Mouse (Mus musculus): ENCODE results near the gene Rnf180. TPM values are rescaled to one million over a fixed set of nuclear protein-coding genes. Genes with fewer than 3 reads are reported as not detected.

Gene Rnf180
- total and polyA plus RNA-seq, 2 experiments from 2014 or later, result 31.6 to 37.7 TPM

DNA sequence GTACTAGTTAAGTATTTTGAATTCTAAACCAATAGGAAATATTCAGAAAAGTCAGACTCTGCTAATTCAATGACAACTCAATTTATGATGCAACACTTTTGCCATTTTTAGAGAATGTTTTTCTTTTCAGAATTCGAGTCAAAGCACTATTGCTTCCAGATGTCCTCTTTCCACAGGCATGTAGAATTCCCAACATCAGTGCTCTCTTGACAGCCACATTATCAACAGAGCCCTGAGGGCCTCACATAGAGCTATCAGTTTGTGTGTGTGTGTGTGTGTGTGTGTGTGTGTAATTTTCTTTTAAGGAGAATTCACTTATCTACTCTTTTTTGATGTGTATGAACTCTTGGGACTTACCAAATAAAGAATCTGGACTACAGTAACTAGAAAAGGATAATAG, 147.8 kb downstream of the Rnf180 start:
- no peaks in the 10 kb centered on the region for H3K36me3 ChIP-seq (ENCODE audit: insufficient read depth, low read length)
- no peak overlapping the region for H3K27ac ChIP-seq
- no peaks in the 10 kb centered on the region for H3K27me3 ChIP-seq (ENCODE audit: insufficient read depth, low read length)
- no peak overlapping the region for H3K4me2 ChIP-seq (ENCODE audit: low read depth, low read length)
- ATAC-seq (no peak), DNase-seq (ENCODE audit: low spot score) (no peak)
- H3K9me3 ChIP-seq (ENCODE audit: low read length), result no peaks in the 10 kb centered on the region
- no peak for TF ChIP-seq CTCF (IDR thresholded peaks at IDR 0.05; ENCODE audit: low read depth)
- 81% methylated on average over 1 of the region's 1 CpGs for WGBS
- no peak overlapping the region for H3K4me3 ChIP-seq (ENCODE audit: low read length)
- H3K4me1 ChIP-seq (ENCODE audit: insufficient read depth, low read length), result no peaks in the 10 kb centered on the region
- H3K9ac ChIP-seq (replicated peaks; ENCODE audit: low read length), result no peak overlapping the region

- Histone ChIP-seq H3K36me3 (ENCODE audit: insufficient read depth, low read length) (no peaks in the 10 kb centered on the region), H3K4me2 (ENCODE audit: low read depth, low read length) (no peak overlapping the region), H3K4me1 (ENCODE audit: insufficient read depth, low read length) (no peaks in the 10 kb centered on the region), H3K9ac (replicated peaks; ENCODE audit: low read length) (no peak overlapping the region), H3K4me3 (ENCODE audit: low read length) (no peak overlapping the region), H3K27ac (no peak overlapping the region), H3K27me3 (ENCODE audit: insufficient read depth, low read length) (no peaks in the 10 kb centered on the region), H3K9me3 (ENCODE audit: low read length) (no peaks in the 10 kb centered on the region)
- WGBS, result 82% methylated on average over 4 of the region's 4 CpGs
- no peak for DNase-seq (ENCODE audit: low spot score)
- no peak for TF ChIP-seq CTCF (IDR thresholded peaks at IDR 0.05; ENCODE audit: low read depth)
- ATAC-seq, result no peak
Measured at GRCm38 (mm10) chr13:105139881-105140280, 154.7 kb downstream of the Rnf180 start.

DNA sequence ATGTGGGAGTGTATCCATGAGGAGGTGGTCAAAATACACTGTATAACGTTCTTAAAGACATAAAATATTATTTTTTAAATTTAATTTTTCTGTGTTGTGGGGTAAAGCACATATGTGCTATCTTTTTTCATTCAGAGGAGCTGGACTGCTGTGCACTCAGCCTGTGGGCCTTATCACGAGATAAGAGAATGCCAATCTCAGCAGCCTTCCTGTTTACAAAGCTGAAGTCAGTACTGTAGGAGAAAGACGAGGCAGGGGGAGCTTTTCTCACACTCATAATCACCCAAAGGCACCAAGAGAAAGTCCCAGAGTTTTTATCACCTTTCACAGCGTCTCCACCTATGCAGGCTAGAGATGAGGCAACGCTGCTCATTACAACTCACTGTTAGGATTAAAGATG, 160.2 kb downstream of the Rnf180 start:
- WGBS, result 77% methylated on average over 5 of the region's 5 CpGs
- no peak for TF ChIP-seq CTCF (IDR thresholded peaks at IDR 0.05; ENCODE audit: low read depth)

DNA sequence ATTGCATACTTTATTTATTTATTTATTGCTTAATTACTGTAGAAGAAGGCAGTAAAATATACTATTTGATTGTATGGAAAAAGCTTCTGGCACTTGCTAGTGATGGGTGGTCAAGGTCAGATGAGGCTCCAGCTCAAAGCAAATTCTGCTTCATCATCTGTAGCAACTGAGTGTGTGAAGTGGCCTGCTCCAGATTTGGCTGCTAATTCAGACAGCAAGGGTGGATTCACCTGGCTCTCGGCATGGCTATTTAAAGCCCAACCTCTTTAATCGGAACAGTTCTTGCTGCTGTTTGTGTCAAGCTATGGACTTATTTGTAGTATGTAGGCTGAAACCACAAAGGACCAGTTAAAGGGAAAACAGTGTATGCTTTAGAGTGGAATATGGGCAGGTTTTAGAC, 161.8 kb downstream of the Rnf180 start:
- Histone ChIP-seq H3K4me1 (ENCODE audit: insufficient read depth, low read length) (no peaks in the 10 kb centered on the region), H3K4me3 (ENCODE audit: low read length) (no peak overlapping the region), H3K36me3 (ENCODE audit: insufficient read depth, low read length) (no peaks in the 10 kb centered on the region), H3K9me3 (ENCODE audit: low read length) (no peaks in the 10 kb centered on the region), H3K9ac (replicated peaks; ENCODE audit: low read length) (no peak overlapping the region), H3K27me3 (ENCODE audit: insufficient read depth, low read length) (no peaks in the 10 kb centered on the region), H3K4me2 (ENCODE audit: low read depth, low read length) (no peak overlapping the region), H3K27ac (no peak overlapping the region)
- ATAC-seq (no peak), DNase-seq (ENCODE audit: low spot score) (no peak)
- TF ChIP-seq CTCF (IDR thresholded peaks at IDR 0.05; ENCODE audit: low read depth), result no peak
- WGBS, result 80% methylated on average over 2 of the region's 2 CpGs

More for the DNA sequence above, 160.2 kb downstream of the Rnf180 start:
- no peak overlapping the region for H3K9ac ChIP-seq (replicated peaks; ENCODE audit: low read length)
- no peaks in the 10 kb centered on the region for H3K4me1 ChIP-seq (ENCODE audit: insufficient read depth, low read length)
- H3K27ac ChIP-seq, result no peak overlapping the region
- ATAC-seq (no peak), DNase-seq (ENCODE audit: low spot score) (no peak)
- no peak overlapping the region for H3K4me2 ChIP-seq (ENCODE audit: low read depth, low read length)
- no peaks in the 10 kb centered on the region for H3K9me3 ChIP-seq (ENCODE audit: low read length)
- H3K36me3 ChIP-seq (ENCODE audit: insufficient read depth, low read length), result no peaks in the 10 kb centered on the region
- H3K27me3 ChIP-seq (ENCODE audit: insufficient read depth, low read length), result no peaks in the 10 kb centered on the region
- no peak overlapping the region for H3K4me3 ChIP-seq (ENCODE audit: low read length)

DNA sequence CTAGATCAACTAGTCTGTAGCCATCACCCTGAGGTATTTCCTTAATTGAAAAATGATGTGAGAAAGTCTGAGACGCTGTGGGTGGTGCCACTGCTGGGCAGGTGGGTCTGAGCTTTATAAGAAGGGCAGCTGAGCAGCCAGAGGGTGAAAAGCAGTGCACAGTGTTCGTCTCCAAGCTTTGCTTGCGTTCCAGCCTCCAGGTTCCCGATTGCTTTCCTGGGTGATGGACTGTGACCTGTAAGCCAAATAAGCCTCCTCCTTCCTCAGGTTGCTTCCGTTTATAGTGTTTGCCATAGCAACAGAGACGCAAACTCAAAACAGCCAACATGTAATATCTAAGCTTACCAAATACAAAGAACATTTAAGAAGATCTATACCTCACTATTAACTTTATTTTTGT, 162.2 kb downstream of the Rnf180 start:
- Histone ChIP-seq H3K9me3 (ENCODE audit: low read length) (no peaks in the 10 kb centered on the region), H3K4me3 (ENCODE audit: low read length) (no peak overlapping the region), H3K27me3 (ENCODE audit: insufficient read depth, low read length) (no peaks in the 10 kb centered on the region), H3K4me2 (ENCODE audit: low read depth, low read length) (no peak overlapping the region), H3K27ac (no peak overlapping the region), H3K9ac (replicated peaks; ENCODE audit: low read length) (no peak overlapping the region), H3K36me3 (ENCODE audit: insufficient read depth, low read length) (no peaks in the 10 kb centered on the region), H3K4me1 (ENCODE audit: insufficient read depth, low read length) (no peaks in the 10 kb centered on the region)
- ATAC-seq, result no peak
- 78% methylated on average over 6 of the region's 6 CpGs for WGBS
- no peak for DNase-seq (ENCODE audit: low spot score)
- TF ChIP-seq CTCF (IDR thresholded peaks at IDR 0.05; ENCODE audit: low read depth), result no peak

DNA sequence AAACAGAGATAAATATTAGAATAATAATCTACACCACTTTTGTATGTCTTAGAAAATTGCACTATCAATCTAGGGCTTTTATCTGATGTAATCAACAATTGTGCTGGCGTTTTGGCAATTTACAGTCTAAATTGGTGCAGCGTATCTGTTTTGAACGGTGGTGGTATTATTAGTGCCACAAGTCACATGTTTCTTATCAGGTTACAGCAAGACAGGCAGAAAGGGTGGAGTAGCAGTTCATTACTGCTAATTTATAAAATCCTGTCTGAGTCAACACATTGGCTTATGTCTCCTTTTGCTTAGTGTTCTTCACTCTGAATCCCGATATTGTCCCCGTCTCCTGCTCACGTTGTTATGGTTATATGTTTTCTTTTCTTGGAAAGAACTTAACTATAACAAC, 164.5 kb downstream of the Rnf180 start:
- TF ChIP-seq CTCF (IDR thresholded peaks at IDR 0.05; ENCODE audit: low read depth), result no peak
- Histone ChIP-seq H3K36me3 (ENCODE audit: insufficient read depth, low read length) (no peaks in the 10 kb centered on the region), H3K4me3 (ENCODE audit: low read length) (no peak overlapping the region), H3K4me1 (ENCODE audit: insufficient read depth, low read length) (no peaks in the 10 kb centered on the region), H3K4me2 (ENCODE audit: low read depth, low read length) (no peak overlapping the region), H3K27ac (no peak overlapping the region), H3K9ac (replicated peaks; ENCODE audit: low read length) (no peak overlapping the region), H3K9me3 (ENCODE audit: low read length) (no peaks in the 10 kb centered on the region), H3K27me3 (ENCODE audit: insufficient read depth, low read length) (no peaks in the 10 kb centered on the region)
- no peak for DNase-seq (ENCODE audit: low spot score)
- WGBS, result 91% methylated on average over 6 of the region's 6 CpGs
- no peak for ATAC-seq

GRCm38 (mm10) chr13:105122092-105122491, 172.5 kb downstream of the Rnf180 start:
- Histone ChIP-seq H3K4me2 (ENCODE audit: low read depth, low read length) (no peak overlapping the region), H3K9me3 (ENCODE audit: low read length) (no peaks in the 10 kb centered on the region), H3K4me3 (ENCODE audit: low read length) (no peak overlapping the region), H3K36me3 (ENCODE audit: insufficient read depth, low read length) (no peaks in the 10 kb centered on the region), H3K27me3 (ENCODE audit: insufficient read depth, low read length) (no peaks in the 10 kb centered on the region), H3K9ac (replicated peaks; ENCODE audit: low read length) (no peak overlapping the region), H3K4me1 (ENCODE audit: insufficient read depth, low read length) (no peaks in the 10 kb centered on the region), H3K27ac (no peak overlapping the region)
- no peak for TF ChIP-seq CTCF (IDR thresholded peaks at IDR 0.05; ENCODE audit: low read depth)
- no peak for ATAC-seq
- WGBS, result 95% methylated on average over 3 of the region's 3 CpGs
- no peak for DNase-seq (ENCODE audit: low spot score)
